Mouse (Mus musculus) kidney, embryonic 16.5 days (tissue): ENCODE data around the gene Ntsr1. TPM values are rescaled to one million over a fixed set of nuclear protein-coding genes. Genes with fewer than 3 reads are reported as not detected.

Experiments used
- ATAC-seq: fragments of 200-750 bp; cut with Nextera tagmentation; 2 replicates; pipeline ENCODE4 v1.8.0; 2017; ENCODE audit warnings: moderate TSS enrichment; ENCODE audit not compliant: low FRiP score, low TSS enrichment
- H3K27ac ChIP-seq: fragments of 300-500 bp; sonication (generic); 2 replicates; pipeline ENCODE4 v1.5.1; 2014; ENCODE audit warnings: low read length
- H3K27me3 ChIP-seq: fragments of 300-500 bp; sonication (generic); 2 replicates; pipeline ENCODE4 v1.6.1; 2014; ENCODE audit warnings: low read length, control low read depth, mixed read lengths; ENCODE audit not compliant: insufficient read depth
- H3K36me3 ChIP-seq: fragments of 300-500 bp; sonication (generic); 2 replicates; pipeline ENCODE4 v1.6.1; 2014; ENCODE audit warnings: low read length, control low read depth, mixed read lengths; ENCODE audit not compliant: insufficient read depth
- H3K4me1 ChIP-seq: fragments of 300-500 bp; sonication (generic); 2 replicates; pipeline ENCODE4 v1.6.1; 2014; ENCODE audit warnings: low read length, control low read depth, mixed read lengths; ENCODE audit not compliant: insufficient read depth
- H3K4me2 ChIP-seq: fragments of 300-500 bp; sonication (generic); replicated peaks from 2 replicates; pipeline ENCODE4 v1.6.1; 2014; ENCODE audit warnings: low read depth, low read length
- H3K4me3 ChIP-seq: fragments of 300-500 bp; sonication (generic); 2 replicates; pipeline ENCODE4 v1.5.1; 2014; ENCODE audit warnings: mild to moderate bottlenecking, low read length
- H3K9ac ChIP-seq: fragments of 300-500 bp; sonication (generic); replicated peaks from 2 replicates; pipeline ENCODE4 v1.6.1; 2014; ENCODE audit warnings: low read length
- H3K9me3 ChIP-seq: fragments of 300-500 bp; sonication (generic); 2 replicates; pipeline ENCODE4 v1.6.1; 2016; ENCODE audit warnings: low read length, control low read depth
- WGBS: fragments of 180-500 bp; shearing (Covaris S2); extraction: QIAGEN DNeasy Blood & Tissue Kit; methylation state at CpG from one replicate; pipeline ENCODE4 v1.1.7; 2014; 5-methylcytosine and 5-hydroxymethylcytosine counted together
- polyA plus RNA-seq: library from polyadenylated mRNA; unstranded; fragments of >200 nt; fragmentation: Nextera tagmentation; extraction: Ambion mirVana; gene quantifications from 2 replicates; pipeline ENCODE4 v1.2.1, GENCODE M21; 2015

Ntsr1 gene
- polyA plus RNA-seq, 1 experiment from 2014 or later, result 7.4 TPM

- Histone ChIP-seq H3K36me3 (no peaks in the 10 kb centered on the region), H3K4me3 (peak overlapping the region; percentile 47), H3K27me3 (peaks cover 32% of the 10 kb centered on the region), H3K9ac (peak overlapping the region; percentile 31), H3K4me2 (peak overlapping the region; percentile 71), H3K9me3 (no peaks in the 10 kb centered on the region), H3K4me1 (peaks cover 30% of the 10 kb centered on the region), H3K27ac (peak overlapping the region; percentile 44)
- ATAC-seq, result peak; percentile 68; the same call in 1 of the 2 replicates
- 31% methylated on average over 9 of the region's 9 CpGs for WGBS
Observed at GRCm38 (mm10) chr2:180501217-180501967, 1.6 kb downstream of the Ntsr1 start.

DNA sequence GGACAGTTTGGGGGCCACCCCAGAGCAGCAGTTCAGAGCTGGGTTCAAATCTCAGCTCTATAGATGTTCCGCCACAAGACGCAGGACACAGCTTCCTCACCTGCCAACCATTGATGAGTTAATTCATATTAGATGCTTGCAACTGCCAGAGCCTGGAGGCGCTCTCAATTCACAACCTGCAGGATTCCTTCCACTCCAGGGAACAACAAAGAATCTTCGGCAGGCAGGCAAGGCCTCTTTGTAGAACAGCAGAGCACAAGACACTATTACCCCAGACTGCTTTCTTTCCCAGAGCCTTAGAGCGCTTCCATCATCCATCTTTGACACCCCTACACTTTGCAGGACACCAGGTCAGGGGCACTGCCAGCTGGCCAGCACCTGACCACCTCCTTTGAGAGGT, 6.5 kb downstream of the Ntsr1 start:
- H3K27me3 ChIP-seq, result peaks cover under 1% of the 10 kb centered on the region; the same call in 1 of the 2 replicates
- no peak overlapping the region for H3K4me2 ChIP-seq
- peaks cover 27% of the 10 kb centered on the region for H3K4me1 ChIP-seq
- peak overlapping the region; percentile 29 for H3K27ac ChIP-seq
- no peak overlapping the region for H3K9ac ChIP-seq
- no peaks in the 10 kb centered on the region for H3K36me3 ChIP-seq
- H3K9me3 ChIP-seq, result no peaks in the 10 kb centered on the region
- H3K4me3 ChIP-seq, result no peak overlapping the region
- WGBS, result 80% methylated on average over 5 of the region's 5 CpGs
- ATAC-seq, result no peak

- peaks cover 39% of the 10 kb centered on the region for H3K4me1 ChIP-seq
- no peak overlapping the region for H3K9ac ChIP-seq
- H3K36me3 ChIP-seq, result no peaks in the 10 kb centered on the region
- H3K4me3 ChIP-seq, result no peak overlapping the region
- H3K9me3 ChIP-seq, result no peaks in the 10 kb centered on the region
- WGBS, result 67% methylated on average over 9 of the region's 14 CpGs
- ATAC-seq, result no peak
- H3K27ac ChIP-seq, result peak overlapping the region; percentile 26; the same call in 1 of the 2 replicates
- H3K4me2 ChIP-seq, result no peak overlapping the region
- H3K27me3 ChIP-seq, result no peaks in the 10 kb centered on the region; the same call in 1 of the 2 replicates
Observed at GRCm38 (mm10) chr2:180508455-180509115, 8.8 kb downstream of the Ntsr1 start.

DNA sequence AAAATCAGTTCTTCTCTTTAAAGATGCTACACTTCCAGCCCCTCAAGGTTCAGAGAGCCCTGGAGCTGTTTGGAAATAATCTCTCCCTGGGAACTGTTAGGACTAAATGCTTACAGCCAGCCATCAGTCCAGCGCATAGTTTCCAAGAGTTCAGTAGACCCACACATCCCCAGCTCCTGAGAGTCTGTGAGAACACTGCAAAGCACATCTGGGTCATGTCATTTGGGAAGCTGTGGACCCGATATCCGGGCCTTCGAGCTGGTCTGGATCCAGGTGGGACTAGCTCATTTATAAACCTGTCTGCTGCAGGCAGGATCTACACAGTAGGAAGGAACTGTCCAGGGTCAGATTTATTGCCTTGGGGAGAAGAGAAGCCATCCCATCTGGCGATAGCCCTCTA, 11.1 kb downstream of the Ntsr1 start:
- Histone ChIP-seq H3K27ac (peak overlapping the region; percentile 34; the same call in 1 of the 2 replicates), H3K4me3 (no peak overlapping the region), H3K9ac (no peak overlapping the region), H3K9me3 (no peaks in the 10 kb centered on the region), H3K27me3 (no peaks in the 10 kb centered on the region), H3K4me1 (peaks cover 39% of the 10 kb centered on the region), H3K36me3 (no peaks in the 10 kb centered on the region), H3K4me2 (no peak overlapping the region)
- ATAC-seq, result no peak
- 26% methylated on average over 5 of the region's 5 CpGs for WGBS

GRCm38 (mm10) chr2:180511875-180512661, 12.3 kb downstream of the Ntsr1 start:
- H3K4me2 ChIP-seq, result no peak overlapping the region
- H3K9me3 ChIP-seq, result no peaks in the 10 kb centered on the region
- no peaks in the 10 kb centered on the region for H3K36me3 ChIP-seq
- H3K27me3 ChIP-seq, result no peaks in the 10 kb centered on the region
- H3K4me1 ChIP-seq, result peaks cover 33% of the 10 kb centered on the region
- 26% methylated on average over 13 of the region's 13 CpGs for WGBS
- peak overlapping the region; percentile 63 for H3K27ac ChIP-seq
- peak; percentile 52; the same call in 1 of the 2 replicates for ATAC-seq
- no peak overlapping the region for H3K4me3 ChIP-seq
- no peak overlapping the region for H3K9ac ChIP-seq

GRCm38 (mm10) chr2:180513019-180513418, 13.2 kb downstream of the Ntsr1 start:
- no peaks in the 10 kb centered on the region for H3K36me3 ChIP-seq
- H3K4me1 ChIP-seq, result peaks cover 33% of the 10 kb centered on the region
- no peak overlapping the region for H3K4me3 ChIP-seq
- H3K4me2 ChIP-seq, result no peak overlapping the region
- WGBS, result 45% methylated on average over 3 of the region's 3 CpGs
- no peaks in the 10 kb centered on the region for H3K27me3 ChIP-seq
- no peak for ATAC-seq
- H3K27ac ChIP-seq, result peak overlapping the region; percentile 26; the same call in 1 of the 2 replicates
- H3K9ac ChIP-seq, result no peak overlapping the region
- no peaks in the 10 kb centered on the region for H3K9me3 ChIP-seq

DNA sequence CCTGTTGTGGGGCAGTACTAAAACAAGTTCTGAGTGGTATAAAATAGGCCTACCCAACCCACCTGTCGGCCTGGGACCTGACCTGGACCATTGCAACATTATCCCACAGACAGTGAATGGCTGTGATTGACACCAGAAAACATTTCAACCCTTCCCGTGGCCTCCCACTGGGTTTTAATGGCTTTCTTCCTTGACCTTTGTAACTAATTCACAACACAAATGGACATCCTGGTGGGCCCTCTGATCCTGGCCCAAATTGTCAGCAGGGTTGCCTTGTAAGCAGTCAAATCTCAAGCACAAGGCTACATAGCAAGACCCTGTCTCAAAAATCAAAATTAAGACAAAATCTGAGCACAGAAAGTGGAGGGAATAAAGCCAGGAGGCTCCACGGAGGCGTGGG, 14.1 kb downstream of the Ntsr1 start:
- Histone ChIP-seq H3K4me2 (no peak overlapping the region), H3K9ac (no peak overlapping the region), H3K9me3 (no peaks in the 10 kb centered on the region), H3K36me3 (no peaks in the 10 kb centered on the region), H3K27me3 (no peaks in the 10 kb centered on the region), H3K4me3 (no peak overlapping the region), H3K27ac (no peak overlapping the region), H3K4me1 (peaks cover 29% of the 10 kb centered on the region)
- WGBS, result 53% methylated on average over 4 of the region's 4 CpGs
- ATAC-seq, result no peak

GRCm38 (mm10) chr2:180521437-180522221, 21.9 kb downstream of the Ntsr1 start:
- WGBS, result 85% methylated on average over 5 of the region's 5 CpGs
- Histone ChIP-seq H3K4me1 (no peaks in the 10 kb centered on the region), H3K36me3 (no peaks in the 10 kb centered on the region), H3K9ac (no peak overlapping the region), H3K4me2 (no peak overlapping the region), H3K4me3 (no peak overlapping the region), H3K27me3 (no peaks in the 10 kb centered on the region), H3K9me3 (no peaks in the 10 kb centered on the region), H3K27ac (no peak overlapping the region)
- no peak for ATAC-seq

GRCm38 (mm10) chr2:180522825-180523224, 23.0 kb downstream of the Ntsr1 start:
- Histone ChIP-seq H3K27me3 (no peaks in the 10 kb centered on the region), H3K9ac (no peak overlapping the region), H3K4me2 (no peak overlapping the region), H3K4me1 (no peaks in the 10 kb centered on the region), H3K36me3 (no peaks in the 10 kb centered on the region), H3K27ac (no peak overlapping the region), H3K4me3 (no peak overlapping the region), H3K9me3 (no peaks in the 10 kb centered on the region)
- WGBS, result 56% methylated on average over 4 of the region's 4 CpGs
- no peak for ATAC-seq
